In the genomic region with DNA sequence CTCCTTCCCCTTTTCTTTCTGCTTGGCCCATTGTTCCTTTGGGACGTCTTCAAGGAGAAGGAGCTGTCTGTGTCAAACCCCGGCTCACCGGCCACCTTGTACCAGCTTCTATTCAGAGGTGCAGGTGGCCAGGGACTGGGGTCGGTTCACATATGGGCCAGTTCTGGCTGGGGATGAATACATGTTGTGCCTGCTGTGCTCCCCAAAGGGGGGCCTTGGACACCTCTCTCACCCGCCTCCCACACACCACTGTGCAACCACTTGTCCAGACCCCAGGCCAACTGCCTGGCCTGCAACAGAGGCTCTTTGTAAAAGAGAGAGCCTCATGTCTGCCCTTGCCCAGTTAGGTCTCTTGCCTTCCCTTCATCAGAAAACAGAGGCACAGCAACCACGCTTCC, we compare ENCODE assay signal across 7 mouse cellular contexts.
DNase-seq lines count a peak whose midpoint lies in the region; ATAC-seq and TF ChIP-seq lines count a peak whose summit lies in the region.

No protein-coding gene starts in this region.

- H3K4me1 ChIP-seq in lung, embryonic 14.5 days (ENCODE audit: insufficient read depth): peaks cover 16% of the 10 kb centered on the region
- peaks cover 6% of the 10 kb centered on the region; the same call in 1 of the 2 replicates for H3K4me1 ChIP-seq in stomach, embryonic 16.5 days (ENCODE audit: control insufficient read depth, insufficient read depth, low read length)

- TF ChIP-seq CTCF in lung, embryonic 14.5 days (IDR thresholded peaks at IDR 0.05; ENCODE audit: low read depth): no peak

- no peaks in the 10 kb centered on the region for H3K27me3 ChIP-seq in lung, embryonic 14.5 days (ENCODE audit: insufficient read depth, low read length)
- H3K27me3 ChIP-seq in stomach, embryonic 16.5 days (ENCODE audit: control insufficient read depth, insufficient read depth, low read length): no peaks in the 10 kb centered on the region

- H3K4me2 ChIP-seq in lung, embryonic 14.5 days: no peak overlapping the region
- no peak overlapping the region for H3K4me2 ChIP-seq in stomach, embryonic 16.5 days (ENCODE audit: low read depth, low read length)

- no peaks in the 10 kb centered on the region for H3K9me3 ChIP-seq in lung, embryonic 14.5 days (ENCODE audit: low read depth, low read length)
- H3K9me3 ChIP-seq in stomach, embryonic 16.5 days (replicated peaks; ENCODE audit: control insufficient read depth, low read length): no peaks in the 10 kb centered on the region

- 63% methylated on average over 6 of the region's 6 CpGs for WGBS in lung, embryonic 14.5 days
- WGBS in stomach, embryonic 16.5 days: 64% methylated on average over 6 of the region's 6 CpGs

- H3K27ac ChIP-seq in lung, embryonic 14.5 days (ENCODE audit: low read depth): peak overlapping the region; percentile 63; the same call in 1 of the 2 replicates
- peak overlapping the region; percentile 55 for H3K27ac ChIP-seq in stomach, embryonic 16.5 days (ENCODE audit: low read length)

- peaks cover 70% of the 10 kb centered on the region for H3K36me3 ChIP-seq in lung, embryonic 14.5 days (ENCODE audit: insufficient read depth)
- H3K36me3 ChIP-seq in stomach, embryonic 16.5 days (ENCODE audit: control insufficient read depth, insufficient read depth, low read length): peaks cover 4% of the 10 kb centered on the region; the same call in 1 of the 2 replicates

- ATAC-seq in lung, embryonic 14.5 days (ENCODE audit: insufficient read depth): peak; percentile 50
- ATAC-seq in stomach, embryonic 16.5 days (ENCODE audit: insufficient read depth, low FRiP score): no peak; the same call in 1 of the 2 replicates

- intact Hi-C loops in heart, postnatal 14 days (cut with DNase I): no loop called here
- intact Hi-C loops in heart, postnatal 25 days (cut with DNase I): no loop called here

- H3K9ac ChIP-seq in lung, embryonic 14.5 days: no peak overlapping the region
- no peak overlapping the region for H3K9ac ChIP-seq in stomach, embryonic 16.5 days (ENCODE audit: low read length)

- peak; percentile 18 to 25 for DNase-seq in heart, postnatal 14 days
- DNase-seq in heart, postnatal 25 days (ENCODE audit: low spot score): no peak
- no peak for DNase-seq in lung, embryonic 14.5 days
- DNase-seq in lung, postnatal 14 days: no peak
- DNase-seq in heart, postnatal 4 days: peak; percentile 33
- DNase-seq in testis, postnatal 10 days (ENCODE audit: low spot score): no peak

- H3K4me3 ChIP-seq in lung, embryonic 14.5 days (ENCODE audit: low read depth, low read length): no peak overlapping the region
- no peak overlapping the region for H3K4me3 ChIP-seq in stomach, embryonic 16.5 days (replicated peaks; ENCODE audit: low read length)

Comparison
In these comparisons a context has a peak if more than half of its experiments do, and no peak if none do; other contexts are left out.
1. DNase-seq: peak in heart, postnatal 14 days (2 of 2) and heart, postnatal 4 days (single experiment); none in heart, postnatal 25 days (single experiment), lung, embryonic 14.5 days (single experiment), lung, postnatal 14 days (single experiment) and testis, postnatal 10 days (single experiment).